Mouse (Mus musculus) liver, embryonic 14.5 days (tissue): ENCODE measurements around the gene Mical3. TPM values are rescaled to one million over a fixed set of nuclear protein-coding genes. Genes with fewer than 3 reads are reported as not detected.

Experiments used
- ATAC-seq: fragments of 200-750 bp; cut with Nextera tagmentation; 2 replicates; pipeline ENCODE4 v1.8.0; 2017; ENCODE audit warnings: moderate number of reproducible peaks, mild to moderate bottlenecking, moderate library complexity; ENCODE audit not compliant: insufficient read depth
- DNase-seq, 3 experiments: peaks; one replicate each; pipeline ENCODE4 v3.0.0-alpha.2; 2012 to 2013; ENCODE audit warnings: low read depth in 3 of 3, low spot score in 3 of 3
- H3K27ac ChIP-seq: fragments of 300-500 bp; sonication (generic); 2 replicates; pipeline ENCODE4 v1.5.1; 2014; ENCODE audit warnings: moderate library complexity, mild to moderate bottlenecking, control low read depth, inconsistent platforms
- H3K27me3 ChIP-seq: fragments of 300-500 bp; sonication (generic); 2 replicates; pipeline ENCODE4 v1.6.1; 2014; ENCODE audit warnings: mild to moderate bottlenecking, low read length, moderate library complexity; ENCODE audit not compliant: control insufficient read depth, insufficient read depth
- H3K36me3 ChIP-seq: fragments of 300-500 bp; sonication (generic); replicated peaks from 2 replicates; pipeline ENCODE4 v1.6.1; 2014; ENCODE audit warnings: low read depth; ENCODE audit not compliant: control insufficient read depth, insufficient read depth
- H3K4me1 ChIP-seq, 2 experiments: fragments of 200-500 bp in 1 of 2; fragments of 300-500 bp in 1 of 2; sonication (generic) in 1 of 2; replicated peaks; 2 replicates each; pipeline ENCODE4 v1.6.1; 2012 to 2014; ENCODE audit warnings: antibody characterized with exemption in 1 of 2, inconsistent platforms in 1 of 2, low read length in 1 of 2; ENCODE audit not compliant: control insufficient read depth in 2 of 2, insufficient read depth in 2 of 2
- H3K4me2 ChIP-seq: fragments of 300-500 bp; sonication (generic); 2 replicates; pipeline ENCODE4 v1.6.1; 2014; ENCODE audit warnings: low read depth, mild to moderate bottlenecking, control low read depth, moderate library complexity
- H3K4me3 ChIP-seq, 2 experiments: fragments of 200-500 bp in 1 of 2; fragments of 300-500 bp in 1 of 2; sonication (generic) in 1 of 2; 2 replicates each; pipeline ENCODE4 v1.5.1; 2012 to 2014; ENCODE audit warnings: low read depth in 2 of 2, low read length in 2 of 2, mild to moderate bottlenecking in 2 of 2, control low read depth in 1 of 2, inconsistent platforms in 1 of 2, moderate library complexity in 1 of 2; ENCODE audit not compliant: insufficient read depth in 1 of 2
- H3K9ac ChIP-seq: fragments of 300-500 bp; sonication (generic); replicated peaks from 2 replicates; pipeline ENCODE4 v1.6.1; 2014; ENCODE audit warnings: mild to moderate bottlenecking, control low read depth, moderate library complexity
- H3K9me3 ChIP-seq: fragments of 300-500 bp; sonication (generic); 2 replicates; pipeline ENCODE4 v1.6.1; 2016; ENCODE audit warnings: low read length, mixed read lengths; ENCODE audit not compliant: control insufficient read depth
- CTCF ChIP-seq: IDR thresholded peaks from 2 replicates; pipeline ENCODE4 v1.5.1; 2016; ENCODE audit warnings: antibody characterized with exemption, low read depth, control low read depth
- EP300 ChIP-seq: IDR thresholded peaks from 2 replicates; pipeline ENCODE4 v1.6.1; 2016; ENCODE audit warnings: antibody characterized with exemption, low read depth
- WGBS: fragments of 180-500 bp; shearing (Covaris S2); extraction: QIAGEN DNeasy Blood & Tissue Kit; methylation state at CpG from one replicate; pipeline ENCODE4 v1.1.7; 2014; ENCODE audit not compliant: insufficient replicate concordance; 5-methylcytosine and 5-hydroxymethylcytosine counted together
- polyA plus RNA-seq, 2 experiments: library from polyadenylated mRNA; depleted of rRNA in 1 of 2; stranded (reverse) in 1 of 2; unstranded in 1 of 2; fragments of >200 nt; fragmentation: Nextera tagmentation in 1 of 2; extraction: Ambion mirVana in 1 of 2; gene quantifications; 2 replicates each; pipeline versions ENCODE4 v1.2.1 to v1.2.3; 2012 to 2014

Gene Mical3
- polyA plus RNA-seq, 2 experiments = 8.1 to 9.4 TPM

GRCm38 (mm10) chr6:121082094-121082473 lies 48.7 kb downstream of the Mical3 start:
- H3K27ac ChIP-seq = no peak overlapping the region

GRCm38 (mm10) chr6:121081288-121082093 lies 49.3 kb downstream of the Mical3 start:
- no peak overlapping the region for H3K9ac ChIP-seq
- TF ChIP-seq CTCF = no peak
- no peak for TF ChIP-seq EP300
- peaks cover 33 to 51% of the 10 kb centered on the region in 2 experiments for H3K4me1 ChIP-seq
- H3K27me3 ChIP-seq = no peaks in the 10 kb centered on the region
- no peak overlapping the region for H3K27ac ChIP-seq
- DNase-seq (no peak), ATAC-seq (no peak)
- H3K4me2 ChIP-seq = no peak overlapping the region
- no peak overlapping the region for H3K4me3 ChIP-seq
- WGBS = 81% methylated on average over 26 of the region's 26 CpGs
- no peaks in the 10 kb centered on the region for H3K9me3 ChIP-seq
- no peaks in the 10 kb centered on the region for H3K36me3 ChIP-seq

More at GRCm38 (mm10) chr6:121082094-121082473, 48.7 kb downstream of the Mical3 start:
- no peaks in the 10 kb centered on the region for H3K27me3 ChIP-seq
- TF ChIP-seq CTCF (no peak), EP300 (no peak)
- no peak; the same call in 1 of the 2 replicates for ATAC-seq
- peaks cover 35 to 50% of the 10 kb centered on the region in 2 experiments for H3K4me1 ChIP-seq
- H3K9me3 ChIP-seq = no peaks in the 10 kb centered on the region
- WGBS = 81% methylated on average over 10 of the region's 10 CpGs
- H3K36me3 ChIP-seq = no peaks in the 10 kb centered on the region
- DNase-seq = no peak
- no peak overlapping the region for H3K4me2 ChIP-seq
- no peak overlapping the region for H3K9ac ChIP-seq
- no peak overlapping the region for H3K4me3 ChIP-seq

GRCm38 (mm10) chr6:121078175-121078574 lies 52.6 kb downstream of the Mical3 start:
- no peak for DNase-seq
- ATAC-seq = no peak
- TF ChIP-seq EP300 (no peak), CTCF (no peak)
- no peak overlapping the region for H3K27ac ChIP-seq
- no peak overlapping the region for H3K4me2 ChIP-seq
- no peaks in the 10 kb centered on the region for H3K36me3 ChIP-seq
- WGBS = 76% methylated on average over 5 of the region's 5 CpGs
- peaks cover 4 to 28% of the 10 kb centered on the region in 2 experiments for H3K4me1 ChIP-seq
- H3K27me3 ChIP-seq = no peaks in the 10 kb centered on the region
- H3K9me3 ChIP-seq = no peaks in the 10 kb centered on the region
- H3K9ac ChIP-seq = no peak overlapping the region
- H3K4me3 ChIP-seq = no peak overlapping the region

GRCm38 (mm10) chr6:121076929-121077566 lies 53.8 kb downstream of the Mical3 start:
- Histone ChIP-seq H3K9me3 (no peaks in the 10 kb centered on the region), H3K4me3 (no peak overlapping the region), H3K36me3 (no peaks in the 10 kb centered on the region), H3K4me2 (no peak overlapping the region), H3K27ac (no peak overlapping the region), H3K27me3 (no peaks in the 10 kb centered on the region), H3K4me1 (peaks cover 0 to 28% of the 10 kb centered on the region in 2 experiments; a peak in 3 of 4 replicates), H3K9ac (no peak overlapping the region)
- DNase-seq (no peak), ATAC-seq (no peak)
- WGBS = 30% methylated on average over 12 of the region's 12 CpGs
- TF ChIP-seq EP300 = no peak
- no peak for TF ChIP-seq CTCF

- H3K9ac ChIP-seq = no peak overlapping the region
- no peaks in the 10 kb centered on the region for H3K27me3 ChIP-seq
- peaks cover 0 to 26% of the 10 kb centered on the region in 2 experiments; a peak in 2 of 4 replicates for H3K4me1 ChIP-seq
- DNase-seq (no peak), ATAC-seq (no peak)
- TF ChIP-seq CTCF = no peak
- TF ChIP-seq EP300 = no peak
- H3K4me3 ChIP-seq = no peak overlapping the region
- 41% methylated on average over 1 of the region's 1 CpGs for WGBS
- no peaks in the 10 kb centered on the region for H3K36me3 ChIP-seq
- no peaks in the 10 kb centered on the region for H3K9me3 ChIP-seq
- H3K4me2 ChIP-seq = no peak overlapping the region
- H3K27ac ChIP-seq = no peak overlapping the region
These were observed 55.0 kb downstream of the Mical3 start for GRCm38 (mm10) chr6:121075763-121076162.
